Mouse (Mus musculus): ENCODE results near the gene Gm42742. TPM values are rescaled to one million over a fixed set of nuclear protein-coding genes. Genes with fewer than 3 reads are reported as not detected.

The Gm42742 gene
- polyA plus RNA-seq, 1 experiment from 2014 or later: 60.9 TPM

DNA sequence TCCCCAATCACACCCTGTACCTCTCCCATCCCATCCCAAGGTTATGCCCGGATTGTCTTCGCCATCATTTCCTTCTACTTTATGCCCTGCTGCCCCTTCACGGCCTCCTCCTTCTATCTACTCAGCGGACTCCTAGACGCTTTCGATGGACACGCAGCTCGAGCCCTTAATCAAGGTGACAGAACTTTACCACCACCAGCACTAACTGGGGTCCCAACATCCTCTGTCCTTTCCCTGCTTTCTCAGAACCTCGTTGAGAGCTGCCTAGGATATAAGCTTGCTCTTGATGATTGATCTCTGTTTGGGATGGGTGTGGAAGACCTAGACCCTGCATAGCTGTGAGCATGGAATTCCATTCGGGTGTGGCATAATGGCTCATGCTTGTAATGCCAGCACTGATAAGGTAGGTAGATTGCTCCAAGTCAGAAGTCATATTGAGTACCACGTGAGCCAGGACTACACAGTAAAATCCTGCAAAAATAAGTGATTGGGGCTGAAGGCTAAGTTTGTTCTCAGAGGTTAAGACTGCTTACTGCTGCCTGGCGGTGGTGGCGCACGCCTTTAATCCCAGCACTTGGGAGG is 43.9 kb downstream of the Gm42742 start:
- ATAC-seq (replicated peaks; ENCODE audit: low FRiP score) (no peak), DNase-seq (ENCODE audit: low spot score) (no peak)
- Histone ChIP-seq H3K27ac (ENCODE audit: low read depth, low read length) (no peak overlapping the region), H3K4me2 (ENCODE audit: low read depth, low read length, severe bottlenecking) (peak overlapping the region; percentile 84), H3K4me3 (ENCODE audit: low read depth, low read length) (peak overlapping the region; percentile 98), H3K9me3 (ENCODE audit: control insufficient read depth, low read length) (no peaks in the 10 kb centered on the region), H3K4me1 (replicated peaks; ENCODE audit: control insufficient read depth, insufficient read depth, low read length) (peaks cover 6% of the 10 kb centered on the region; the same call in 1 of the 2 replicates), H3K36me3 (ENCODE audit: control insufficient read depth, insufficient read depth, low read length) (no peaks in the 10 kb centered on the region; the same call in 1 of the 2 replicates), H3K27me3 (ENCODE audit: control insufficient read depth, insufficient read depth, low read length) (no peaks in the 10 kb centered on the region), H3K9ac (ENCODE audit: low read length) (peak overlapping the region; percentile 90)
- WGBS: 28% methylated on average over 14 of the region's 14 CpGs

DNA sequence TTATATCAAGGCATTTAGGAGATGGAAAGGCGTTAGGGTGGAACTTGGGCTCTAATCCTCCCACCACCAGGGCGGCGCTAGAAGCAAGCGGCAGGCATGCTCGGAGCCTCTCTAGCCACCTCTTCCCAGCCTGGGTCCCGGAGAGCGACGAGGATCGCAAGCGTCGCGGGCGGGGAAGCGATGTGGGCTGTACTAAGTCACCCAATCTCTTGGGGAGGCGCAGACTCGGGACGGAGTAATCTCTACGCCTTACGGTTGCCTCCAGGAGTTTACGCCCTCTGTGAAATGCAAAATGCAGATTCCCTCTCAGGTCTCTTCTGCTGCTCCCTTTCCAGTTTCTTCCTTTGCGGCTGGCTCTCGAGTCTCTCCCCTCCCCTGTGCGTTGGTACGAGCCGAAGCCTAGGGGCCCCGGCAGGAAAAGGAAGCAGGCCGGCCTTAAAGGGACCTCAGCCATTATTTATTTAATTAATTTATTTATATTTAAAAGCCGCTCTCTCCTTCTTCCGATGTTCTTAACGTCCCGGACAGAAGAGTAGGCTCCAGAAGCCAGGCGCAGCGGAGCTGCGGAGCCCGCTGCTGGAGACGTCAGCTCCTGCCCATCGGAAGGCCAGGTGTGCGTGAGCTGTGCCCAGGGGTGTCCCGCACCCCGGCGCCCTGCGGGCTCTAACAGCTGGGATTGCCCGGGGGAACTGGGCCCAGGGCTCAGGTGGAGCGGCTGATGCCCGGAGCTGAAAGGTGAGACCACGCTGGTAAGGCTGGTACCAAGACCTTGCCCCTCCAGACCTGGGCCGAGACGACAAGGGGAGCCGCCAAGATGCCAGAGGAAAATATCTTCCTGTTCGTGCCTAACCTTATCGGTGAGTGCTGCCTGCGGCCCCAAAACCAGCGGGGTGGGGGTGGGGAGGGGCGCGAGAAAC is 44.7 kb downstream of the Gm42742 start, which contains the start of gene Cdiptos:
Gene Cdiptos, minus strand, starts transcription at position 149 of the 917 bp plus-strand sequence.
- H3K9ac ChIP-seq (ENCODE audit: low read length): peak within 1 kb of the TSS; percentile 90

DNA sequence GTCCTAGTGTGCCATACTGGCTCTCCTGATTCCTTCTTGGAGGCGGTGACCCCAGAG is 45.2 kb downstream of the Gm42742 start, which contains the start of gene Cdipt:
Gene Cdipt, plus strand, starts transcription at position 22 of the 57 bp plus-strand sequence.
- Histone ChIP-seq H3K27ac (ENCODE audit: low read depth, low read length) (peak within 1 kb of the TSS; percentile 86), H3K4me1 (replicated peaks; ENCODE audit: control insufficient read depth, insufficient read depth, low read length) (peaks cover 6% of the 10 kb centered on the region; the same call in 1 of the 2 replicates), H3K9me3 (ENCODE audit: control insufficient read depth, low read length) (no peaks in the 10 kb centered on the region), H3K9ac (ENCODE audit: low read length) (peak within 1 kb of the TSS; percentile 90), H3K36me3 (ENCODE audit: control insufficient read depth, insufficient read depth, low read length) (no peaks in the 10 kb centered on the region; the same call in 1 of the 2 replicates), H3K27me3 (ENCODE audit: control insufficient read depth, insufficient read depth, low read length) (no peaks in the 10 kb centered on the region), H3K4me3 (ENCODE audit: low read depth, low read length) (peak within 1 kb of the TSS; percentile 98), H3K4me2 (ENCODE audit: low read depth, low read length, severe bottlenecking) (peak within 1 kb of the TSS; percentile 84)
- ATAC-seq (replicated peaks; ENCODE audit: low FRiP score) (no peak), DNase-seq (ENCODE audit: low spot score) (no peak)
- 11% methylated on average over 1 of the region's 1 CpGs for WGBS

More for the DNA sequence above, 44.7 kb downstream of the Gm42742 start, which contains the start of gene Cdiptos:
- Histone ChIP-seq H3K4me3 (ENCODE audit: low read depth, low read length) (peak within 1 kb of the TSS; percentile 98), H3K4me2 (ENCODE audit: low read depth, low read length, severe bottlenecking) (peak within 1 kb of the TSS; percentile 84), H3K27ac (ENCODE audit: low read depth, low read length) (peak within 1 kb of the TSS; percentile 86), H3K9me3 (ENCODE audit: control insufficient read depth, low read length) (no peaks in the 10 kb centered on the region), H3K36me3 (ENCODE audit: control insufficient read depth, insufficient read depth, low read length) (no peaks in the 10 kb centered on the region; the same call in 1 of the 2 replicates), H3K4me1 (replicated peaks; ENCODE audit: control insufficient read depth, insufficient read depth, low read length) (peaks cover 6% of the 10 kb centered on the region; the same call in 1 of the 2 replicates), H3K27me3 (ENCODE audit: control insufficient read depth, insufficient read depth, low read length) (no peaks in the 10 kb centered on the region)
- under 1% methylated on average over 55 of the region's 55 CpGs for WGBS
- DNase-seq (ENCODE audit: low spot score): peak; percentile 99
- peak; percentile 95 for ATAC-seq (replicated peaks; ENCODE audit: low FRiP score)

DNA sequence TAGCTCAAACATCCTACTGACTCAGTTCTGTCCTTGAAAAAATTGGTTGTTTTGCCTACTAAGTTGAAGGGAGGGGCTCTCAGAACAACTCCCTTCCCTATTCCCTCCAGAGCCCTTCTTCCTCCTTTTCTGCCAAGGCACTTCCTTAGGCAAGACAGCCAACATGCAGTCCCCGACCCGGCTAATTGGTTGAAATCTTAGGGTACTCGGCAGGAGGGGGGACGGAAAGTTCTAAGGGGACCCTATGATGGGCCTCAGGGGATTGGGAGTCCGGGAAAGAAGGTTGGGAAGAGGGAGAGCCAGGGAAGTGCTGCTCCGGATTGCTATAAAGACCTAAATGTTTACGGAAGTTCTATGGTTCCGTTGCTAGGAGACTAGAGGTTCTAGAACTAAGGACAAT is 45.4 kb downstream of the Gm42742 start:
- Histone ChIP-seq H3K4me3 (ENCODE audit: low read depth, low read length) (peak overlapping the region; percentile 98; the same call in 1 of the 2 replicates), H3K9ac (ENCODE audit: low read length) (peak overlapping the region; percentile 41), H3K36me3 (ENCODE audit: control insufficient read depth, insufficient read depth, low read length) (no peaks in the 10 kb centered on the region; the same call in 1 of the 2 replicates), H3K4me1 (replicated peaks; ENCODE audit: control insufficient read depth, insufficient read depth, low read length) (peaks cover 6% of the 10 kb centered on the region; the same call in 1 of the 2 replicates), H3K4me2 (ENCODE audit: low read depth, low read length, severe bottlenecking) (peak overlapping the region; percentile 84), H3K27me3 (ENCODE audit: control insufficient read depth, insufficient read depth, low read length) (no peaks in the 10 kb centered on the region), H3K9me3 (ENCODE audit: control insufficient read depth, low read length) (no peaks in the 10 kb centered on the region), H3K27ac (ENCODE audit: low read depth, low read length) (no peak overlapping the region)
- DNase-seq (ENCODE audit: low spot score): no peak
- peak; percentile 25; the same call in 1 of the 2 replicates for ATAC-seq (replicated peaks; ENCODE audit: low FRiP score)
- 12% methylated on average over 8 of the region's 8 CpGs for WGBS

DNA sequence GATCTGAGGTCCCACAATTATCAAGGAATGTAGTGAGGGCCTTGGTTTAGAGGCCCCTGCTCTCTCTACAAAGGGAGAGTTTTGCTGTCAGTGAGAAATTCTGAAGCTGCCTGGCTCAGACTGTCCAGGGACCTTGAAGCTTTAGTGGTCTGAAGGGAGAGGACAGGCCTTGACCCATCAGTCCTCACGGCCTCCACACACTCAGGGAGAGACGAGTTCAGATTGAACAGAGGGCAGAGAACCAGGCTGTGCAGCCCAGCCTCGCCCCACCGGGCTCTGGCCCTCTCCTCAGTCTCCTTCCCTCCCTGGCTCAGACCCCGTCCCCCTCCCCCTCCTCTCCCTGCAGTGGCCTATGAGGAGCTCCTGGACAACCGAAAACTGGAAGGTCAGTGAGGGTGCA is 53.5 kb downstream of the Gm42742 start:
- DNase-seq (ENCODE audit: low spot score): no peak
- Histone ChIP-seq H3K27me3 (ENCODE audit: control insufficient read depth, insufficient read depth, low read length) (peaks cover 5% of the 10 kb centered on the region), H3K4me3 (ENCODE audit: low read depth, low read length) (no peak overlapping the region), H3K9ac (ENCODE audit: low read length) (no peak overlapping the region), H3K4me1 (replicated peaks; ENCODE audit: control insufficient read depth, insufficient read depth, low read length) (no peaks in the 10 kb centered on the region), H3K9me3 (ENCODE audit: control insufficient read depth, low read length) (no peaks in the 10 kb centered on the region), H3K36me3 (ENCODE audit: control insufficient read depth, insufficient read depth, low read length) (no peaks in the 10 kb centered on the region), H3K27ac (ENCODE audit: low read depth, low read length) (no peak overlapping the region), H3K4me2 (ENCODE audit: low read depth, low read length, severe bottlenecking) (no peak overlapping the region)
- WGBS: 51% methylated on average over 6 of the region's 6 CpGs
- no peak for ATAC-seq (replicated peaks; ENCODE audit: low FRiP score)

DNA sequence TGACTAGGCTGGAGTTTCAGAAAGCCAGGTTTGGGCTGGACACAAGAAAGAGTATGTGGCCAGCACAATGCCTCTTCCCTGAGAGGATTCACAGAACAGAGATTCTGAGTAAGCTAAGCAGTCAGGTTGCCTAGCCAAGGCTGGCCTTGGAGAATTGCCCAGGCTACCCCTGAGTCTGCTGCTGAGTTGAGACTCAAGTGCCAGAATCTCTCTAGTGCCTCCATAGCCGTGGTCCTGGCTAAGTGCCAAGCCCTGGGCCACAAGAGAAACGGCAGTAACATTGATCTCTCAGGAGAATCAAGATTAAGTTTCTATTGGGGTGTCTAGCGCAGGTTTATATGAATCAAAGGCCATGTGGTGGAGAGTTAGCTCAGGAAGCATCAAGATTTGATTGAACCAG is 55.3 kb downstream of the Gm42742 start:
- H3K27me3 ChIP-seq (ENCODE audit: control insufficient read depth, insufficient read depth, low read length): peaks cover 8% of the 10 kb centered on the region
- no peak overlapping the region for H3K27ac ChIP-seq (ENCODE audit: low read depth, low read length)
- H3K9me3 ChIP-seq (ENCODE audit: control insufficient read depth, low read length): no peaks in the 10 kb centered on the region
- ATAC-seq (replicated peaks; ENCODE audit: low FRiP score): no peak
- no peaks in the 10 kb centered on the region for H3K36me3 ChIP-seq (ENCODE audit: control insufficient read depth, insufficient read depth, low read length)
- no peak overlapping the region for H3K4me2 ChIP-seq (ENCODE audit: low read depth, low read length, severe bottlenecking)
- 81% methylated on average over 3 of the region's 3 CpGs for WGBS
- H3K9ac ChIP-seq (ENCODE audit: low read length): no peak overlapping the region
- no peak overlapping the region for H3K4me3 ChIP-seq (ENCODE audit: low read depth, low read length)
- H3K4me1 ChIP-seq (replicated peaks; ENCODE audit: control insufficient read depth, insufficient read depth, low read length): no peaks in the 10 kb centered on the region
- no peak for DNase-seq (ENCODE audit: low spot score)

Small RNA genes lying within 50 kb of the gene (microRNA-seq; reads per million reads assigned to microRNA genes)
- not detected for gene Gm44343 (ENCODE audit: insufficient number of aligned reads)

Other genes starting within 250 kb of the Gm42742 start
- 63.9 and 80.5 TPM in 2 replicates for gene Ypel3, start 244.1 kb downstream of the Gm42742 start, polyA plus RNA-seq (2014; fragmentation: Nextera tagmentation; extraction: Ambion mirVana)
- 0.28 and 0.61 TPM in 2 replicates for gene Tbx6, start 239.6 kb downstream of the Gm42742 start, polyA plus RNA-seq (2014; fragmentation: Nextera tagmentation; extraction: Ambion mirVana)
- gene Ppp4c, start 228.6 kb downstream of the Gm42742 start, polyA plus RNA-seq (2014; fragmentation: Nextera tagmentation; extraction: Ambion mirVana): 348 and 392 TPM in 2 replicates
- 10.2 and 10.6 TPM in 2 replicates for gene Fam57b, start 223.4 kb downstream of the Gm42742 start, polyA plus RNA-seq (2014; fragmentation: Nextera tagmentation; extraction: Ambion mirVana)
- not detected in 2 replicates for gene 4930451I11Rik, start 189.5 kb downstream of the Gm42742 start, polyA plus RNA-seq (2014; fragmentation: Nextera tagmentation; extraction: Ambion mirVana)
- 9.3 and 11.2 TPM in 2 replicates for gene Doc2a, start 173.7 kb downstream of the Gm42742 start, polyA plus RNA-seq (2014; fragmentation: Nextera tagmentation; extraction: Ambion mirVana)
- 29.9 and 38.8 TPM in 2 replicates for gene Hirip3, start 159.1 kb downstream of the Gm42742 start, polyA plus RNA-seq (2014; fragmentation: Nextera tagmentation; extraction: Ambion mirVana)
- gene Ino80e, start 158.7 kb downstream of the Gm42742 start, polyA plus RNA-seq (2014; fragmentation: Nextera tagmentation; extraction: Ambion mirVana): 117 and 118 TPM in 2 replicates
- gene Taok2, start 136.4 kb downstream of the Gm42742 start, polyA plus RNA-seq (2014; fragmentation: Nextera tagmentation; extraction: Ambion mirVana): 43.4 and 44.8 TPM in 2 replicates
- gene Tmem219, start 98.2 kb downstream of the Gm42742 start, polyA plus RNA-seq (2014; fragmentation: Nextera tagmentation; extraction: Ambion mirVana): 21.3 and 24.4 TPM in 2 replicates
- gene Kctd13, start 92.2 kb downstream of the Gm42742 start, polyA plus RNA-seq (2014; fragmentation: Nextera tagmentation; extraction: Ambion mirVana): 26.5 and 28.8 TPM in 2 replicates
- 0.25 and 0.40 TPM in 2 replicates for gene Asphd1, start 71.5 kb downstream of the Gm42742 start, polyA plus RNA-seq (2014; fragmentation: Nextera tagmentation; extraction: Ambion mirVana)
- 6.3 and 6.7 TPM in 2 replicates for gene Sez6l2, start 70.5 kb downstream of the Gm42742 start, polyA plus RNA-seq (2014; fragmentation: Nextera tagmentation; extraction: Ambion mirVana)
- 68.0 and 78.7 TPM in 2 replicates for gene Cdipt, start 45.2 kb downstream of the Gm42742 start, polyA plus RNA-seq (2014; fragmentation: Nextera tagmentation; extraction: Ambion mirVana)
- 0.88 and 1.4 TPM in 2 replicates for gene Cdiptos, start 45.0 kb downstream of the Gm42742 start, polyA plus RNA-seq (2014; fragmentation: Nextera tagmentation; extraction: Ambion mirVana)
- 3.9 and 4.4 TPM in 2 replicates for gene Mvp, start 6.5 kb downstream of the Gm42742 start, polyA plus RNA-seq (2014; fragmentation: Nextera tagmentation; extraction: Ambion mirVana)
- gene Pagr1b, start 4.6 kb downstream of the Gm42742 start, polyA plus RNA-seq (2014; fragmentation: Nextera tagmentation; extraction: Ambion mirVana): not detected in 2 replicates
- 60.5 and 72.4 TPM in 2 replicates for gene Pagr1a, start 3.7 kb downstream of the Gm42742 start, polyA plus RNA-seq (2014; fragmentation: Nextera tagmentation; extraction: Ambion mirVana)
- gene Prrt2, start 114 bp upstream of the Gm42742 start, polyA plus RNA-seq (2014; fragmentation: Nextera tagmentation; extraction: Ambion mirVana): 9.6 and 10.3 TPM in 2 replicates
- 106 and 132 TPM in 2 replicates for gene Maz, start 5.9 kb upstream of the Gm42742 start, polyA plus RNA-seq (2014; fragmentation: Nextera tagmentation; extraction: Ambion mirVana)
- gene Kif22, start 21.4 kb upstream of the Gm42742 start, polyA plus RNA-seq (2014; fragmentation: Nextera tagmentation; extraction: Ambion mirVana): 207 and 208 TPM in 2 replicates
- gene Zg16, start 66.2 kb upstream of the Gm42742 start, polyA plus RNA-seq (2014; fragmentation: Nextera tagmentation; extraction: Ambion mirVana): not detected in 2 replicates
- 0.47 and 0.85 TPM in 2 replicates for gene AI467606, start 70.3 kb upstream of the Gm42742 start, polyA plus RNA-seq (2014; fragmentation: Nextera tagmentation; extraction: Ambion mirVana)
- 5.4 and 5.5 TPM in 2 replicates for gene Qprt, start 101.1 kb upstream of the Gm42742 start, polyA plus RNA-seq (2014; fragmentation: Nextera tagmentation; extraction: Ambion mirVana)
- 0.11 and 0.12 TPM in 2 replicates for gene Spn, start 116.7 kb upstream of the Gm42742 start, polyA plus RNA-seq (2014; fragmentation: Nextera tagmentation; extraction: Ambion mirVana)
- 96.5 and 104 TPM in 2 replicates for gene Cd2bp2, start 175.0 kb upstream of the Gm42742 start, polyA plus RNA-seq (2014; fragmentation: Nextera tagmentation; extraction: Ambion mirVana)
- 31.7 and 36.5 TPM in 2 replicates for gene Tbc1d10b, start 187.4 kb upstream of the Gm42742 start, polyA plus RNA-seq (2014; fragmentation: Nextera tagmentation; extraction: Ambion mirVana)
- gene Mylpf, start 187.8 kb upstream of the Gm42742 start, polyA plus RNA-seq (2014; fragmentation: Nextera tagmentation; extraction: Ambion mirVana): 11.2 and 11.3 TPM in 2 replicates
- 41.8 and 43.3 TPM in 2 replicates for gene Zfp553, start 212.0 kb upstream of the Gm42742 start, polyA plus RNA-seq (2014; fragmentation: Nextera tagmentation; extraction: Ambion mirVana)
- 32.8 and 36.6 TPM in 2 replicates for gene Sept1, start 212.0 kb upstream of the Gm42742 start, polyA plus RNA-seq (2014; fragmentation: Nextera tagmentation; extraction: Ambion mirVana)
- gene Zfp771, start 223.2 kb upstream of the Gm42742 start, polyA plus RNA-seq (2014; fragmentation: Nextera tagmentation; extraction: Ambion mirVana): 53.8 and 62.5 TPM in 2 replicates
- gene Dctpp1, start 239.6 kb upstream of the Gm42742 start, polyA plus RNA-seq (2014; fragmentation: Nextera tagmentation; extraction: Ambion mirVana): 265 and 279 TPM in 2 replicates